ENCODE assay signal across 8 mouse cellular contexts in genomic region chr12:32717129-32717921, GRCm38 (mm10).
A peak's percentile ranks its signal among the peaks of the same experiment; 100 is the strongest.
DNase-seq lines count a peak whose midpoint lies in the region; ATAC-seq and TF ChIP-seq lines count a peak whose summit lies in the region.

No protein-coding gene starts in this region.

- peaks cover 12% of the 10 kb centered on the region for H3K4me1 ChIP-seq in hindbrain, embryonic 15.5 days (replicated peaks)
- no peaks in the 10 kb centered on the region for H3K4me1 ChIP-seq in hindbrain, embryonic 10.5 days (replicated peaks)
- H3K4me1 ChIP-seq in kidney, postnatal 0 days (replicated peaks; ENCODE audit: insufficient read depth, low read length): no peaks in the 10 kb centered on the region
- 0 out of 2 replicates have a peak, but pooled peaks cover 2% of the 10 kb centered on the region for H3K4me1 ChIP-seq in lung, adult 2 months (ENCODE audit: control insufficient read depth, insufficient read depth, low read length)

- ATAC-seq in hindbrain, embryonic 15.5 days (ENCODE audit: low FRiP score, low read depth): peak; percentile 88
- no peak for ATAC-seq in kidney, postnatal 0 days (replicated peaks; ENCODE audit: low FRiP score, low read depth)

- no peak overlapping the region for H3K9ac ChIP-seq in hindbrain, embryonic 15.5 days
- H3K9ac ChIP-seq in kidney, postnatal 0 days (ENCODE audit: low read depth, low read length): no peak overlapping the region

- no peak for DNase-seq in hindbrain, embryonic 10.5 days (ENCODE audit: low spot score)
- DNase-seq in brain, embryonic 14.5 days (ENCODE audit: low read depth): peak; percentile 95
- DNase-seq in gastrocnemius, adult 18-20 months (ENCODE audit: low spot score): peak; percentile 77
- peak; percentile 51 for DNase-seq in kidney, postnatal 0 days (ENCODE audit: low spot score)
- peak; percentile 69 for DNase-seq in lung, adult 2 months
- peak; percentile 94 for DNase-seq in right cerebral cortex, postnatal 4 days
- DNase-seq in T-cell, adult 2 months (ENCODE audit: low spot score): no peak

- TF ChIP-seq CTCF in brain, embryonic 14.5 days (IDR thresholded peaks at IDR 0.05; ENCODE audit: borderline replicate concordance, extremely low read depth, insufficient read depth, insufficient read length): no peak
- no peak for TF ChIP-seq CTCF in kidney, postnatal 0 days (IDR thresholded peaks at IDR 0.05; ENCODE audit: low read depth)
- TF ChIP-seq CTCF in lung, adult 2 months (IDR thresholded peaks at IDR 0.05; ENCODE audit: insufficient read depth, low read length): no peak

- 46% methylated on average over 5 of the region's 5 CpGs for WGBS in hindbrain, embryonic 15.5 days
- WGBS in hindbrain, embryonic 10.5 days: 83% methylated on average over 5 of the region's 5 CpGs
- WGBS in kidney, postnatal 0 days: 50% methylated on average over 5 of the region's 5 CpGs
- 29% methylated on average over 5 of the region's 5 CpGs for WGBS in lung, adult 2 months

- TF ChIP-seq POLR2A in brain, embryonic 14.5 days (IDR thresholded peaks at IDR 0.05; ENCODE audit: borderline replicate concordance, extremely low read depth, insufficient read depth, insufficient read length, poor library complexity, severe bottlenecking): no peak
- TF ChIP-seq POLR2A in lung, adult 2 months (IDR thresholded peaks at IDR 0.05; ENCODE audit: borderline replicate concordance, extremely low read depth, low read depth, low read length): no peak

- no peaks in the 10 kb centered on the region for H3K9me3 ChIP-seq in hindbrain, embryonic 15.5 days
- no peaks in the 10 kb centered on the region for H3K9me3 ChIP-seq in hindbrain, embryonic 10.5 days
- no peaks in the 10 kb centered on the region for H3K9me3 ChIP-seq in kidney, postnatal 0 days (replicated peaks; ENCODE audit: low read length)

- H3K4me3 ChIP-seq in hindbrain, embryonic 15.5 days: no peak overlapping the region
- H3K4me3 ChIP-seq in hindbrain, embryonic 10.5 days: no peak overlapping the region
- no peak overlapping the region for H3K4me3 ChIP-seq in kidney, postnatal 0 days (replicated peaks; ENCODE audit: low read depth, low read length)
- H3K4me3 ChIP-seq in lung, adult 2 months (replicated peaks; ENCODE audit: extremely low read depth, low read depth, low read length): no peak overlapping the region

- no peak overlapping the region for H3K4me2 ChIP-seq in hindbrain, embryonic 15.5 days
- no peak overlapping the region for H3K4me2 ChIP-seq in kidney, postnatal 0 days (ENCODE audit: low read length)

- H3K36me3 ChIP-seq in hindbrain, embryonic 15.5 days: no peaks in the 10 kb centered on the region
- H3K36me3 ChIP-seq in hindbrain, embryonic 10.5 days: no peaks in the 10 kb centered on the region
- H3K36me3 ChIP-seq in kidney, postnatal 0 days (ENCODE audit: insufficient read depth, low read length): no peaks in the 10 kb centered on the region

- H3K27me3 ChIP-seq in hindbrain, embryonic 15.5 days: no peaks in the 10 kb centered on the region
- no peaks in the 10 kb centered on the region for H3K27me3 ChIP-seq in hindbrain, embryonic 10.5 days (ENCODE audit: insufficient read depth, poor library complexity, severe bottlenecking)
- no peaks in the 10 kb centered on the region for H3K27me3 ChIP-seq in kidney, postnatal 0 days (ENCODE audit: insufficient read depth, low read length)

- H3K27ac ChIP-seq in hindbrain, embryonic 15.5 days (replicated peaks): peak overlapping the region; percentile 29
- H3K27ac ChIP-seq in hindbrain, embryonic 10.5 days: no peak overlapping the region
- H3K27ac ChIP-seq in kidney, postnatal 0 days: no peak overlapping the region

Comparison
In these comparisons a context has a peak if more than half of its experiments do, and no peak if none do; other contexts are left out.
1. DNase-seq: peak in brain, embryonic 14.5 days (single experiment), gastrocnemius, adult 18-20 months (single experiment), kidney, postnatal 0 days (single experiment), lung, adult 2 months (single experiment) and right cerebral cortex, postnatal 4 days (single experiment); none in hindbrain, embryonic 10.5 days (single experiment) and T-cell, adult 2 months (single experiment).